Mouse (Mus musculus) mouse trophoblast stem cell (cell line): ENCODE data around the gene Rffl.

Source experiments
- in situ Hi-C, 2 experiments: fragments of 300-500 bp; cut with MseI, MboI; formaldehyde crosslinking; loops; 2 replicates in 1 of 2; 3 replicates in 1 of 2; pipeline ENCODE4 v1.15.1; 2025

The Rffl gene

DNA sequence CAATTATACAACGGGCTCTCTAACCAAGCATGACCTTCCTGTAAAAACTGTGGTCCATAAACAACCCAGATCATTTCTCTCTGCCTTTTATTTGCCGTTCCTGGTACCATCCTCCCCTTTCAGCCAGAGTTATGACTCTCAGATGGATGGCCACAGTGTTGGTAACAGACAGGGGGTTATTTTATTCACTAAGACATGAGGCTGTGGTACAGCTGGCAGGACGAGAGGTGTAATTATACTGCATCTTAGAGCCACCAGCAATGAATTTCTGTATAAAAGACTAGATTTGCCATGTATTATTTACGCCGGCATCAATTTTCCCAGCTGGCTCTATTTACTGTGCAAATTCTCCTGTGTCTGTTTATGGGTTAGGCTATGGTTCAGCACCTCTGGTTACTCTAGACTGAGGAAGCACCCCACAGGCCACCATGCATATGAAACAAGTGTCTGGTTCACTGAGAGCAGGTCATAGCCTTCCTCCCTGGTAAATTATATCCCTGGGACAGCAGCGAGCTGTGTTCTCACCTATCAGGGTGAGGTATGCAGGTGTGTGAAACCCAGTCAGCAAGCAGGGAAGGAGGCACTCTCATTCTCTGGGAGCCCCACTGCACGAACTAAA is 6.8 kb upstream of the Rffl start:
- in situ Hi-C loops, result loop anchor here in 1 of 2 experiments (25.0 kb wide), 1 partner anchor 641 kb away; no protein-coding TSS in a partner anchor

GRCm38 (mm10) chr11:82875631-82876030 is 4.6 kb upstream of the Rffl start:
- in situ Hi-C loops, result loop anchor here in 1 of 2 experiments (25.0 kb wide), 1 partner anchor 638 kb away; no protein-coding TSS in a partner anchor

DNA sequence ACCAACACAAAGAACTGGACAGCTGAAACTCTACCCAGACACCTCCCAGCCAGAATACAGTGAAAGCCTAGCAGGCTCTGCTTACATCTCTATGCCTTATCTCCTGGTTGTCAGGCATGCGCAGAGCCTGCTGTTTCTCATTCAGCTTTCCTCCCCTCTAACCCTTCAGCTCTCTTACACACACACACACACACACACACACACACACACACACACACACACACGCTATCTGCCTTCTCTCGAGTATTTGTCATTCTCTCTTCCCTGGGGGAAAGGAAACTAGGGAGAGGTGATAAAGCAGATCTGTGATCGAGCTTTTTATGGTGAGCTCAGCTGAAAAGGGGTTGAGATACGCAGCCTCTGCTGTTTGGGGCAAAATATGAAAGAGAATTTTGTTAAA is 3.9 kb upstream of the Rffl start:
- in situ Hi-C loops, result loop anchor here in 1 of 2 experiments (25.0 kb wide), 1 partner anchor 638 kb away; no protein-coding TSS in a partner anchor

GRCm38 (mm10) chr11:82870173-82871030 is 608 bp downstream of the Rffl start:
- in situ Hi-C loops, result no loop called here

GRCm38 (mm10) chr11:82869506-82870172 is 1.4 kb downstream of the Rffl start:
- in situ Hi-C loops, result no loop called here

DNA sequence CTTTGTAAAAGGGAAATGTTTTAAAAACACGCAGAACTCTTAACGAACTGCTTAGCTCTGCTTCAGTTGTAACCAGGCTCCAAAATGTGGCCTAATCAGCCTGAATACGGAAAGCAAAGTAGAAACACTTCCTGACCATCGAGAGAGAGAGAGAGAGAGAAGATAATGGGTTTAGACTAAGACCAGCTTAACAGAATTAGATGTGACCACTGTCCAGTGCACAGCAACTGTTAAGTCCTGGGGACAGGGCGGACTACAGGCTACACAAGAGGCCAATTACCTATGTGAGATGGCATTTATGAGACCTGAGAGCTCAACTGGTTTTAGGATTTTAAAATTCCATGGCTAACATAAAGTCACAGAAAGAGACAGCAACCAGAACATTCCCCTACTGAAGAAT is 3.1 kb downstream of the Rffl start:
- in situ Hi-C loops, result no loop called here

DNA sequence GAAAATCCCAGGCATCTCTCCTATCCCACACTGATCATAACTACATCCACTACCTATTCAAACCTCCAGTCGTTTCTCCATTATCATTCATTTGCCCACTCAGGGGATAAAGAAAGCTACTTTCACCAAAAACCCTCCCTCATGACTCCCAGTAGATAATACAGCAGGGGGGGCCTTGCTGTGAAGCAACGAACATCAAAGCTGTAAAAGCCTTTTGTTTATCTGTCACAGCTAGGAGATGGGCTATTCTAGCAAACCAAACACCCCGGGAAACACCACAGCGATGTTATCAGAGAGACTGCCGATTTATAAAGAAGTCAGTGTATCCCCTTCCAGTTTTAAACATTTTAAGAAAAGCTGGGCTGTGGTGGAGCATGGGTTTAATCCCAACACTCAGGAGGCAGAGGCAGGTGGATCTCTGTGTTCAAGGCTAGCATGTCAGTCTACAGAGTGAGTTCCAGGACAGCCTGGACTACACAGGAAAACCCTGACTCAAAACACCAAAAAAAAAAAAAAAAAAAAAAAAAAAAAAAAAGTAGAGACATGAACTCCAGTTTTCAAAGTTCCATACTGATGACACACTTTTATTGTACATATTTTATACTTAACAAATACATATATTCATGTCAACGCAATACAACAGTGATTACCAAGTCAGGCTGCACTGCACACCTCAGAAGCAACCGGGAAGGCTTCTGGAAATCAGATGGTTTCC is 4.0 kb downstream of the Rffl start:
- in situ Hi-C loops, result no loop called here

DNA sequence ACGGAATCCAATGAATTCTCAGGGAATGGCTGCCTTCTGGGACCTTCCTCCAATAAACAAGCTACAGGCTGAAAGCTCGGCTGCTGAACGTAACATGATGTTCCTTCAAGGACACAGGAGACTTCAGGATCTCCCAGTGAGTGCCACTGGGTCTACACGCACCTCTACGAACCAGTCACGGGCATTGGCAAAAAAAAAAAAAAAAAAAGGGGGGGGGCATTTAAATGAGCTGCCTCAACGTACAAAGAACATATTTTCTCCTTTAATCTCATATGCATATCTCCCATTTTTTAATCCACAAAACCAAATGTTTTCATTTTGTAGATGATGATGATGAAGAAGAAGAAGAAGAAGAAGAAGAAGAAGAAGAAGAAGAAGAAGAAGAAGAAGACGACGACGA is 5.1 kb downstream of the Rffl start:
- in situ Hi-C loops, result no loop called here

DNA sequence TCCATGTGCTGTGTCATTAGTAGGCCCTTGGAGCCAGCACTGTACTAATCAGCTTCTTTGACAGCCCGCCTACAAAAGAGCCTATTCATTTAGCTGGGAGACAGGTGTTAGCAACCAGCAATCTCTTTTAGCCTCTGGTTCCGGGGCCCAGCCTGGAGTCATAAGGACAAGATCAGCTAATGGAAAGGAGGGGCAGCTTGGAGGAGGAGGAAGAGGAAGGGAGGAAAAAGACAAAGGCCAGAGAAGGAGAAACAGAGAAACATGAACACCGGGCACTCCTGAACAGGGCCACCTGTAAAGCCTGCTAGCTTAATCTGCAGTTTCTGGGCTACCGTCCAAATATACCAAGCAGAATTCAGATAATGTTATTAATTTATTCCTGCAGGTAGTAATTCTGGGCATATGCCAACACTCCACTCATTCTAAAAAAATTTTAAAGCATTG is 7.5 kb downstream of the Rffl start:
- in situ Hi-C loops, result no loop called here

DNA sequence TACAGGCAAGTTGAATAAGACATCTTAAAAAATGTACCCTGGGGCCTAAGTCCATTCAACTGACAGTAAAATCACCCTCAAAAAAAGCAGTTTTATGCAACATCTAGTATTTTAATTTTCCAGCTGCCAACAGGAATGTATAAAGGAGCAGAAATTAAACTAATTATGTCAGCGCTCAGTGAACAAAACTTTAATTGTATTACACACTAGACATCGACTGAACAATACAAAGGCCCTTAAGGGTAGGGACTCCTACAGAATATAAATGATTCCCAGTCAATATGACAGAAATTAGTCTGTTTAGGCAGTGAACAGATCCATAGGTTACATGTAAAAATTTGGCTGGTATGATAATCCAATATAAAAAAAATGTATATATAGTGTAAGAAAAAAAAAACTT is 8.0 kb downstream of the Rffl start:
- in situ Hi-C loops, result no loop called here

- in situ Hi-C loops, result no loop called here
Measured at GRCm38 (mm10) chr11:82862638-82863037, 8.4 kb downstream of the Rffl start.

DNA sequence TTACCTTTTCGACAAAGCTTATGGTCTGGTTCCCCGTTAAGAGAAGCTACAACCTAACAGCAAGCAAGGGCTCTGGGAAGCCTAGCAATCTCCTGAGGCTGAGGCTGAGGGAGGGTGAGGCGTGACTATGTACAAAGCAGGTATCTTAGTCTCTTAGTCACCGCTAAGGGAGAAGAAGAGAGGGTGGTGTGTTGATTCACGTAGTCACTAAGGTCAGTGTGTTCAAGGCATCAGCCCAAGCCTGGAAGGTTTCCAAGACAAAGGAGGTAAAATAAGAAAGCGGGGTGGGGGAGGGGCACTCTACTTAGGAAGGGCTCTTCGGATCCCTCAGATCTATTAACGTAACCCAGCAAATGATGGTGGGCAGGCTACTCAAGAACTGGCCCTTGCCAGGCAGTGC is 9.5 kb downstream of the Rffl start:
- in situ Hi-C loops, result no loop called here

GRCm38 (mm10) chr11:82860759-82861158 is 10.3 kb downstream of the Rffl start:
- in situ Hi-C loops, result no loop called here

GRCm38 (mm10) chr11:82857307-82857848 is 13.6 kb downstream of the Rffl start:
- in situ Hi-C loops, result no loop called here

DNA sequence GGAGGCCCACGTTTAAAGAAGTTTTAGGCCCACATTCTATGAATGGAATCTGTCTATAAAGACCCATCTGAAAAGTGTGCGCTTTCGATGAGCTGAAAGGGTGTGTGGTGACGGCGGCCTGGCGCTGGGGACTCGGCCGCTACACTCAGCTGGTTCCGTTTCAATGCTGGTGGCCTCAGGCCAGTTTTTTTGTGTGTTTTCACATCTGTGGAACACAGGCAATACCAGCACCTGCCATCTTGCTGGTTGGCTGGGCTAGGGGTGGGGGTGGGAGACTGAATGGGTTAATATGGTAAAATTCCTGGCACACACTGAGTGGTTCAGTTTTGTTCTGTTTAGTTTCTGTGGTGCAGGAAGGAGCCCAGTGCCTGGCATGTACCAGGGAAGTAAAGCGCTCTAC is 15.0 kb downstream of the Rffl start:
- in situ Hi-C loops, result no loop called here

DNA sequence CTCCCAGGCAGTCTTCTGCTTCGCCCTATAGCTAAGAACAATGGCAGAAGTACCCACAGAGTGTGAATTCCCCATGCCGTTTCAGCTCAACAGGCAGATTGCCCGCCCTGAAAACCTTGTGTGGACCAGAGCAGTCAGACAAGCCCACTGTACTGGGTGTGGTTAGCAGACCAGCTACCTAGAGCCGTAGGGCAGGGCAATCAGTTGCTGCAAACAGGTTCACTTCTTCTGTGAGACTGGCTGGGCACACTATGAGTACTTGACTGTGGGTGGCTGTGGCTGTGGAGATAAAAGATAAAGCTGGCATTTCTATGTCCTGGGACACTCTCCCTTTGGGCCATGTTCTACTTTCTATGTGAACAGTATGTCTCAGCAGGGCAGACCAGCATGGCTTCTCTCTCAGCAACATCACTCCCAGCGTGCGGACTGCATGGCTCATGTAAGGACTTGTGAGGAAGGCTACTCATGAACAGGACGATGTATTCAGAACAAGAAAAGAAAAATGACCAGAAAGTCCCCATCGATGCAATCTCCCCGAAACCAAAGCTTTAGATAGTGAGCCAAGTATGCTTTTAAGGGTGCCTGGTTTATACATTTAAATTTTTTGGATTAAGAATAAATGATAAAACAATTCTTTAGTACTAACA is 15.6 kb downstream of the Rffl start:
- in situ Hi-C loops, result no loop called here

DNA sequence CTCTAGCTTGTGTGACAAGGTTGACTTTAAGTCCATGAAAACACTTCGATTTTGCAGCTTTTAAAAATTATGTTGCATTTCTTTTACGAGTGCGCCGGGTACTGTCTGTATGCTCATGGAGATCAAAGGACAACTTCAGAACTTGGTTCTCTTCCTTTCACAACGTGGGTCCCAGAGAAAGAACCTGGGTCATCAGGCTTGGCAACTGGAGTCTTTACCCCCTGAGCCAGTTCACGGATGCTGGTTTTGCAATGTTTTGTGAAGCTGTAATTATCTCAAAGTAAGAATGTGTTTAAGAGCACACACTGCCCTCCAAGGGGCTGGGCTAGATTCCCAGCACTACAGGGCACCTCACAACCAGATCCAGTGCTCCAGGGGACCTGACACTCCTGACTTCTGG is 16.9 kb downstream of the Rffl start:
- in situ Hi-C loops, result no loop called here

- in situ Hi-C loops, result no loop called here
Measured at GRCm38 (mm10) chr11:82852958-82853357, 18.1 kb downstream of the Rffl start.

- in situ Hi-C loops, result no loop called here
Measured at GRCm38 (mm10) chr11:82852540-82852939, 18.5 kb downstream of the Rffl start.

DNA sequence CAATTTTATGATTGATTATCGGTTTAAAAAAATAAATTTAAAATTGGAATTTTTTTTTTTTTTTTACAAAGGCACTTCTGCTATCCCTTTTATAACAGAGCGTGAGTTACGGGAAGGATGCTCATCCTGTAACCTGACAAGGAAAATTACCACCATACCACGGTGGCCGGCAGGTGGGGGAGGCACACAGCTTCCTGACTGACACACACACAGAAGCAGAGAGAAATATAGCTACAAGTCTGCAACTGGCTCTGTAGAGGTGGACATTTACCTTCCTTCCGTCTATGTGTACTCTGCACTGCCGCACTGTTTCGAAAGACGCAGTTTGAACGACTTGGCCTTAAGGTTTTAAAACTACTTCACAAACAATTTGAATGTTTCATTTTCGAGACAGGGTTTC is 18.9 kb downstream of the Rffl start:
- in situ Hi-C loops, result no loop called here

DNA sequence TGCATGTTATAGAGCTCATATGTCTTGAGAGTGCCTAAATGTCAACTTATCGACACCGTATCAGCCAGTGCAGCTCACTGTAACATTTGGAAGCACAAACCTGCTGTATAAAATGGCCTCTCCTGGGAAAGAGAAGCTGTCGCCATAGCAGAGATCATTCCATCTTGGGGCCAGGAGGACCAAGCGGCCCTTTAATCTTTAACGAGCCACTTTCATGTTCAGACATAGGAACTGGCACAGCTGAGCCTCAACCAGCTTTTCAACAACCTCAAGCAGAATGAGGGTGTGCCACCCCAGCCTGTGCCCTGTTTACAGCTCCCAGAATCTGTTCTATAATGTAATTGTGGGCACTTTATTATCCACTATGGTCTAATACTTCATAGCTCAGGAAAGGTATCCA is 20.8 kb downstream of the Rffl start:
- in situ Hi-C loops, result no loop called here
